Mouse (Mus musculus): ENCODE data around the gene Gmeb2.
A peak's percentile ranks its signal among the peaks of the same experiment; 100 is the strongest.

The Gmeb2 gene

DNA sequence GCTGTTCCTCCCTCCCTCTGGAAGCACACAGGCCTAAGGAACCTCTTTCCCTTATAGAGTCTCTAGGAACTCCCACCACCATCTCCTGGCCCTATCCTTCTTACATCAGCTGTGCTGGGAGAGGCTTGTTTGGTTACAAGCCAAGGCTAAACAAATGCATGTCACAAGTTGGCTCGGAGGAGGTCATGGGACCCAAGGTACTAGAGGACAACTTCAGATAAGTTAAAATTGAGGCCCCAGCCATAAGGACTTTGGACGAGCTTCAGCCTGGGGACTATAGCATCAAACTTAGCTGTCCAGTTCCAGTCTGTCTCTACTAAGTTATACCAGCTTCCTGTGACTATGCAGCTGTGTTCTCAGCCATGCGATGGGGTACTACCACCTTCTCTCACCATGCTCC lies 60.7 kb downstream of the Gmeb2 start:
- no peak for DNase-seq (ENCODE audit: low spot score in 2 of 2)

DNA sequence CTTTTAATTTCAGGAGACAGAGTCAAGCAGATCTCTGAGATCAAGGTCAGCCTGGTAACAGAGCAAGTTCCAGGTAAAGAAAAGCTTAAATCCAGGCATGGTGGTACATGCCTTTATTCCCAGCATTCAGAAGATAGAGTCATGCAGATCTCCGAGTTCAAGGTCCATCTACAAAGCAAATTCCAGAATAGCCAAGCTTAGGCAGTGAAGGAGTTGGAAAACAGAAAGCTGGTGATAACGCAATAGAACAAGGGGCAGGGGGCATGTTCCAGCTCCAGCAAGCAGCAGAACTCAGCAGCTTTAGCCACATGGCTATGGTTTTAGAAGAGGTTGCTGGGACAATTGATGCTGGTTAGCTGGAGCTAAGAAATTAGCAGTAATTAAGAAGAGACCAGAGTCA lies 62.8 kb downstream of the Gmeb2 start:
- no peak for DNase-seq (ENCODE audit: low spot score in 2 of 2)

DNA sequence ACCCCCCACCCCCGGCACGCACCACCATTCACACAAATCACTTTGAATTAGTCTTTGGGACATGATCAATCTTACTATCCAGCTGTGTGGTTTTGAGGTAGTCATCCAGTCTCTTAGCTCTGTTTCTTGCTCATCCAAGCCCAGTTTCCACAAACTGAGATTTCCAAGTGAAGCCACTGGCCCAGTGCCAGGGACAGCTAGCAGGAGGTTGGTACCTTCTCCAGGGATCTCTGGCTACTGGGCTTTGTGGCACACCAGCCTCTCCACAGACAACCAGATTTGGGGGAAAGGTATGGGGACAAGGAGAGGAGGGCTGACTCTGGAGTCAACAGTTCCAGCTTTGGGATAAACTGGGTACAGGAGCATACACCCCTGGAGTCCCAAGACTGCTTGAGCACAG lies 67.5 kb downstream of the Gmeb2 start:
- DNase-seq (ENCODE audit: low spot score in 2 of 2): no peak

- DNase-seq (ENCODE audit: low spot score in 2 of 2): peak; percentile 94
These were observed 68.2 kb downstream of the Gmeb2 start, which contains the start of gene Fndc11 for GRCm38 (mm10) chr2:181219538-181220216. Gene Fndc11, plus strand, starts transcription at chr2:181220013.

DNA sequence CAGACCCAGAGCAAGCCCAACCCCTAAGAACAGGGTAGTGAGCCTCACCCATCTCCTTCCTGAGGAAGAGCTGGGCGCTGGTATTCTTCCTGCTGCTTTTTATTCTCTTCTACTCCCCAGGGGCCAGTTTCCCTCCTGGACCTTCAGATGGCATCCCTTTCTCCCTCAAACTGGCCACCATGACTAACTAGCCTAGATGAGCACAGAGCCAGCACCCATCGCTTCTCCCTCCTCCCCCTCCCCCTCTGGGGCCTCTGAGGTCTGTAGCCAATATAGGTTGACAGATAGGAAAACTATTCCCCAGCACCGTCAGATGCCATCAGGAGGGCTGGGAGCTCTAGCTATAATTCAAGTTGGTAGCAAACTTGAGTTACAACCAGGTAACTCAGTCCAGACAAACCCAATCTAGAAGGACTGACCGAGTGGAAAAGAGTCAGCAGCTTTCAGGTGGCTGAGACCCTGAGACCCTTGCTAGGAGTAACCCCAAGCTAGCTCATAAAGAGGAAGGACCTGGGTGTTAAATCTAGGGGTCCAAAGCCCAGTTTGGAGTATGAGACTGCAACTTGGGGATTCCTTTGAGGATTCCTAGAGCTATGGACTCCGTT lies 68.9 kb downstream of the Gmeb2 start:
- no peak for DNase-seq (ENCODE audit: low spot score in 2 of 2)

GRCm38 (mm10) chr2:181216037-181216436 lies 71.8 kb downstream of the Gmeb2 start:
- no peak for DNase-seq (ENCODE audit: low spot score in 2 of 2)

DNA sequence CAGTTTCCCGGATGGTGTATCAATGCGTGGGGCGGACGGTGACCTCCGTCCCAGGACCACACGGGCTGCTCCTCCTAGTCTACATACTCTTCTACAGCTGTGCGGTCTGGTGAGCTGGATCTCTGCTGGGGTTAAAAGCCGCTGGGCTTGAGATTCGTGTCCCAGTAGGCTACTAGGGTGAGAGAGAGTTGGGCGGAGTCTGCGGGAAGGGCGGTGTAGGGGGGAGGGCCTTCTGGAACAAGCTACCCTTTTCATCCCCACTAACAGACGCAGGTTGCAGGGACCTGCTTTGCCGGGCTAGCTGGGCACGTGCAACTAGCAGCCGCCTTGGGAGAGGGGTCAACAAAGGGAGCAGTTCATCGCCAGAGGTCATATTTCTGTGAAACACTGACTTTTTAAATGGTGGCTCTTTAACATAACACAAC lies 74.8 kb downstream of the Gmeb2 start, which contains the start of gene Srms:
Srms (minus strand) TSS at position 165 of the 425 bp plus-strand sequence.
- peak in 1 of 2 experiments; percentile 46 for DNase-seq (ENCODE audit: low spot score in 2 of 2)

- DNase-seq (ENCODE audit: low spot score in 2 of 2): no peak
These were observed 75.3 kb downstream of the Gmeb2 start for GRCm38 (mm10) chr2:181212389-181213020.

GRCm38 (mm10) chr2:181206118-181206517 lies 81.7 kb downstream of the Gmeb2 start:
- peak in 1 of 2 experiments; percentile 25 for DNase-seq (ENCODE audit: low spot score in 2 of 2)

DNA sequence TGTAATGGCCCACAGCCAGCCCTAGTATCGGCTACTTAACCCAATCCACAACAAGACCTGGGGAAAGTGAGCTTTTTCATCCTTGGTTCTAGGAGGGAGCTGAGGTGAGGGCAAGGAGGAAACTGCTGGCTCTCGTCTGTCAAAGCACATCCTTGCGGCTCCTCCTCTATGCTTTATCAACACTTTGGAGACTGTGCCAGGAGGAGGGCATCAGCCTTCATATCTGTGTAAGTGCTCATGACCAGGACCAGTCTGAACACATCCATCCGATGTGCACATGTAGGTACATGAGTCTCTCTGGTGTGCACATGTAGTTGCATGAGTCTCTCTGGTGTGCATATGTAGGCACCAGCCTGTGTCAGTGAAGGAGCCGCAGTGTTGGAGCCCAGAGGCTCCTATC lies 82.2 kb downstream of the Gmeb2 start:
- no peak for DNase-seq (ENCODE audit: low spot score in 2 of 2)

DNA sequence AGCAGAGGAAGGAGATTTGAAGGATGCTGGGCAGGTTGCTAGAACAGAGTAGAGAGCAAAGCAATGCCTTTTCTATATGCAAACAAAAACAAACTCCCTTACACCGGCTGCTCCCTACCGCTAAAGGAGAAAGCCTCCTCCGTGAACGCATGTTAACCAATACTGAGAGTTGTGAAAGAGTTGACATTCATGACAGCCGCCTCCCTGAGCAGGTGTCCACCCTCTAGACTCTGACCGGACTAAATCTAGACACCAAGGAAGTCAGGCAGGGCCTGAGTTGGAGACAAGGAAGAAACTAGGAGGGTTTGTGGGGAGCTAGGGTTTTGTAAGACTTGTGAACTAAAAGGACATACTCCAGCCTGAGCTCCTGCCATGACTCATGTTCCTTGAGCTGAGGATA lies 84.9 kb downstream of the Gmeb2 start:
- DNase-seq (ENCODE audit: low spot score in 2 of 2): no peak

DNA sequence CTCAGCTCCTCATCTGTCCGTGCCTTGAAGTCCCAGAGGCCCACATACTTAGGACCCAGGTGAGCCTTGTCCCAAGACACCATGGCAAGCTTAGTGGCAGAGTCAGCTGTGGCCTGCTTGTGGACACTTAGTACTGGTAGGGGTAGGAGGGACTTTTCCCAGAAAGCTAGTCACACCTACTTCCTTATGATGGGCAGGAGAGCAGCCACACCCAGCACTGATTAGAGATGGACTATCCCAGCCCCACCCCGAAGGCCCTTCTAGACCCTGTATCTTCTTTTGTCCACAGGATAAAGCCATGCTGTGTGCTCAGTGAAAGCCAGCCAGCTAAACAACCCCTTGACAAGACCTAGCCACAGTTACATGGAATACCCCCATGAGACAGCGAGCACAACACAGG lies 85.4 kb downstream of the Gmeb2 start, which contains the start of gene Ptk6:
Ptk6 (minus strand) TSS at position 368 of the 400 bp plus-strand sequence.
- no peak for DNase-seq (ENCODE audit: low spot score in 2 of 2)

DNA sequence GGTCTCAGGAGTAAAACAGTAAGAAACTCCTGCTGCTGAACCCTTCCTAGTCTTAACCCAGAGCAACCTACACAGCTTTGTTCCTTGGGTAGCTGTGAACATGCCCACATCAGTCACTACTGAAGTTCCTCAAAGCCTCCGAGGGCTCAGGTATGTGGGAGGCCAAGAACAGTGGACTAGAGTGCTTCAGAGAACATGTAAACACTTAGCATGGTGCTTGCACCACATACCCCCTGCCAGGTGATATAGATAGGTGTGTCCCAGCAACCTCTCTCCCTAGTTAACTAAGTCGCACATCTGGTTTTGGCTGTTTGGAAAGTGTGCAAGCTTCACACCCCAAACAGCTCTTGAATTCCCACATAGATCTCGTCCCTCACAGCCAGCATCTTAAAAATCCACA lies 86.2 kb downstream of the Gmeb2 start:
- DNase-seq (ENCODE audit: low spot score in 2 of 2): no peak

Measured in spleen, postnatal 36 days (tissue).